Mouse (Mus musculus) urinary bladder, adult 2 months (tissue): ENCODE data around the gene Tmem53. TPM values are rescaled to one million over a fixed set of nuclear protein-coding genes. Genes with fewer than 3 reads are reported as not detected.
A peak's percentile ranks its signal among the peaks of the same experiment; 100 is the strongest.

Experiments
- DNase-seq: peaks from one replicate; pipeline ENCODE4 v3.0.0; 2022; ENCODE audit warnings: low spot score
- polyA plus RNA-seq: library from polyadenylated mRNA; depleted of rRNA; stranded (reverse); fragments of >200 nt; gene quantifications from 2 replicates; pipeline ENCODE4 v1.2.3, GENCODE M21; 2012

Tmem53 gene
- polyA plus RNA-seq, 1 experiment = 14.0 TPM

GRCm38 (mm10) chr4:117281090-117281845 lies 29.5 kb downstream of the Tmem53 start:
- no peak for DNase-seq

- no peak for DNase-seq
These were observed 31.8 kb downstream of the Tmem53 start for GRCm38 (mm10) chr4:117283271-117284191.

- no peak for DNase-seq
These were observed 32.6 kb downstream of the Tmem53 start for GRCm38 (mm10) chr4:117284363-117284762.

GRCm38 (mm10) chr4:117288277-117288926 lies 36.7 kb downstream of the Tmem53 start:
- no peak for DNase-seq

GRCm38 (mm10) chr4:117288927-117289801 lies 37.4 kb downstream of the Tmem53 start:
- peak; percentile 76 for DNase-seq

GRCm38 (mm10) chr4:117291696-117292095 lies 39.9 kb downstream of the Tmem53 start:
- DNase-seq = no peak

- DNase-seq = no peak
These were observed 45.3 kb downstream of the Tmem53 start for GRCm38 (mm10) chr4:117296849-117297593.

- DNase-seq = no peak
These were observed 46.1 kb downstream of the Tmem53 start for GRCm38 (mm10) chr4:117297819-117298218.

- DNase-seq = no peak
These were observed 48.2 kb downstream of the Tmem53 start for GRCm38 (mm10) chr4:117299921-117300320.

- no peak for DNase-seq
These were observed 50.5 kb downstream of the Tmem53 start for GRCm38 (mm10) chr4:117302027-117302806.

GRCm38 (mm10) chr4:117303581-117304238 lies 52.0 kb downstream of the Tmem53 start:
- DNase-seq = no peak

- DNase-seq = no peak
These were observed 52.7 kb downstream of the Tmem53 start for GRCm38 (mm10) chr4:117304239-117305025.

- no peak for DNase-seq
These were observed 53.7 kb downstream of the Tmem53 start for GRCm38 (mm10) chr4:117305461-117305860.

GRCm38 (mm10) chr4:117307270-117307669 lies 55.5 kb downstream of the Tmem53 start:
- no peak for DNase-seq

GRCm38 (mm10) chr4:117309427-117309826 lies 57.7 kb downstream of the Tmem53 start:
- DNase-seq = no peak

GRCm38 (mm10) chr4:117311891-117312290 lies 60.1 kb downstream of the Tmem53 start:
- no peak for DNase-seq

- DNase-seq = no peak
These were observed 60.8 kb downstream of the Tmem53 start for GRCm38 (mm10) chr4:117312416-117313084.

GRCm38 (mm10) chr4:117313085-117313424 lies 61.3 kb downstream of the Tmem53 start:
- no peak for DNase-seq
